Mouse (Mus musculus): Measurements from ENCODE around the gene Ank.
A peak's percentile ranks its signal among the peaks of the same experiment; 100 is the strongest.

Ank gene

GRCm38 (mm10) chr15:27578918-27579317 is 112.4 kb downstream of the Ank start:
- DNase-seq: no peak

- no peak for DNase-seq
Observed at GRCm38 (mm10) chr15:27579853-27580252, 113.4 kb downstream of the Ank start.

GRCm38 (mm10) chr15:27580771-27581170 is 114.3 kb downstream of the Ank start:
- DNase-seq: no peak

- DNase-seq: no peak
Observed at GRCm38 (mm10) chr15:27581640-27582039, 115.2 kb downstream of the Ank start.

- peak; percentile 62 to 64 for DNase-seq
Observed at GRCm38 (mm10) chr15:27582428-27582827, 116.0 kb downstream of the Ank start.

GRCm38 (mm10) chr15:27583042-27583441 is 116.6 kb downstream of the Ank start:
- peak; percentile 58 to 66 for DNase-seq

GRCm38 (mm10) chr15:27583620-27584019 is 117.1 kb downstream of the Ank start:
- DNase-seq: no peak

- no peak for DNase-seq
Observed at GRCm38 (mm10) chr15:27585466-27586092, 119.1 kb downstream of the Ank start.

- DNase-seq: no peak
Observed at GRCm38 (mm10) chr15:27586093-27586480, 119.6 kb downstream of the Ank start.

- DNase-seq: peak; percentile 28 to 33
Observed at GRCm38 (mm10) chr15:27588087-27588826, 121.8 kb downstream of the Ank start.

GRCm38 (mm10) chr15:27590812-27591211 is 124.3 kb downstream of the Ank start:
- no peak for DNase-seq

- DNase-seq: peak; percentile 42 to 49
Observed at GRCm38 (mm10) chr15:27592620-27593320, 126.3 kb downstream of the Ank start.

- DNase-seq: no peak
Observed at GRCm38 (mm10) chr15:27593717-27594116, 127.2 kb downstream of the Ank start.

GRCm38 (mm10) chr15:27594973-27595372 is 128.5 kb downstream of the Ank start:
- no peak for DNase-seq

GRCm38 (mm10) chr15:27595560-27595959 is 129.1 kb downstream of the Ank start:
- DNase-seq: no peak

GRCm38 (mm10) chr15:27596463-27597140 is 130.1 kb downstream of the Ank start:
- DNase-seq: peak; percentile 82 to 87

- DNase-seq: peak; percentile 47 to 55
Observed at GRCm38 (mm10) chr15:27597516-27597915, 131.0 kb downstream of the Ank start.

- DNase-seq: no peak
Observed at GRCm38 (mm10) chr15:27598786-27599385, 132.4 kb downstream of the Ank start.

- DNase-seq: no peak
Observed at GRCm38 (mm10) chr15:27600524-27600923, 134.0 kb downstream of the Ank start.

GRCm38 (mm10) chr15:27604558-27604957 is 138.1 kb downstream of the Ank start:
- no peak for DNase-seq

- DNase-seq: no peak
Observed at GRCm38 (mm10) chr15:27605252-27605651, 138.8 kb downstream of the Ank start.

GRCm38 (mm10) chr15:27609554-27609953 is 143.1 kb downstream of the Ank start:
- no peak for DNase-seq
